In genomic region chr8:105825506-105825905, GRCm38 (mm10) we compare ENCODE assay signal across 8 mouse cellular contexts. TPM values are rescaled to one million over a fixed set of nuclear protein-coding genes. Genes with fewer than 3 reads are reported as not detected.
DNase-seq lines count a peak whose midpoint lies in the region; ATAC-seq and TF ChIP-seq lines count a peak whose summit lies in the region.

No protein-coding gene starts in this region.

- peak overlapping the region; percentile 80 for H3K4me2 ChIP-seq in kidney, postnatal 0 days (ENCODE audit: low read length)
- H3K4me2 ChIP-seq in limb, embryonic 11.5 days (ENCODE audit: low read depth, severe bottlenecking) = peak overlapping the region; percentile 63; the same call in 1 of the 2 replicates
- peak overlapping the region; percentile 96 for H3K4me2 ChIP-seq in neural tube, embryonic 12.5 days (replicated peaks)

- no peak for ATAC-seq in kidney, postnatal 0 days (replicated peaks; ENCODE audit: low FRiP score, low read depth)
- no peak for ATAC-seq in limb, embryonic 11.5 days (ENCODE audit: insufficient number of reproducible peaks, low FRiP score, low TSS enrichment, low read depth)
- no peak for ATAC-seq in neural tube, embryonic 12.5 days (ENCODE audit: low FRiP score, low read depth)

- no peaks in the 10 kb centered on the region for H3K9me3 ChIP-seq in kidney, postnatal 0 days (replicated peaks; ENCODE audit: low read length)
- no peaks in the 10 kb centered on the region for H3K9me3 ChIP-seq in limb, embryonic 11.5 days (ENCODE audit: control insufficient read depth, low read length)
- H3K9me3 ChIP-seq in neural tube, embryonic 12.5 days = no peaks in the 10 kb centered on the region

- peaks cover 14% of the 10 kb centered on the region for H3K36me3 ChIP-seq in kidney, postnatal 0 days (ENCODE audit: insufficient read depth, low read length)
- H3K36me3 ChIP-seq in limb, embryonic 11.5 days (ENCODE audit: control insufficient read depth, insufficient read depth, low read length) = peaks cover 12% of the 10 kb centered on the region; the same call in 1 of the 2 replicates
- peaks cover 36% of the 10 kb centered on the region for H3K36me3 ChIP-seq in neural tube, embryonic 12.5 days

- no peaks in the 10 kb centered on the region for H3K27me3 ChIP-seq in kidney, postnatal 0 days (ENCODE audit: insufficient read depth, low read length)
- H3K27me3 ChIP-seq in limb, embryonic 11.5 days (ENCODE audit: control insufficient read depth, insufficient read depth, low read length) = no peaks in the 10 kb centered on the region
- no peaks in the 10 kb centered on the region for H3K27me3 ChIP-seq in neural tube, embryonic 12.5 days (replicated peaks)

- no peak overlapping the region for H3K27ac ChIP-seq in kidney, postnatal 0 days
- no peak overlapping the region for H3K27ac ChIP-seq in embryonic fibroblast, embryonic 13.5 days (ENCODE audit: insufficient read depth, low read length)
- H3K27ac ChIP-seq in limb, embryonic 11.5 days (replicated peaks; ENCODE audit: low read depth, low read length) = no peak overlapping the region
- no peak overlapping the region for H3K27ac ChIP-seq in neural tube, embryonic 12.5 days

- TF ChIP-seq POLR2A in embryonic fibroblast, embryonic 13.5 days (IDR thresholded peaks at IDR 0.05; ENCODE audit: low read depth, low read length) = no peak

- H3K4me3 ChIP-seq in kidney, postnatal 0 days (replicated peaks; ENCODE audit: low read depth, low read length) = peak overlapping the region; percentile 89; the same call in 1 of the 2 replicates
- H3K4me3 ChIP-seq in embryonic fibroblast, embryonic 13.5 days (ENCODE audit: insufficient read depth, low read length) = peak overlapping the region; percentile 84
- H3K4me3 ChIP-seq in limb, embryonic 11.5 days (ENCODE audit: low read depth, low read length) = peak overlapping the region; percentile 99
- H3K4me3 ChIP-seq in neural tube, embryonic 12.5 days = peak overlapping the region; percentile 79; the same call in 1 of the 2 replicates

- TF ChIP-seq CTCF in kidney, postnatal 0 days (IDR thresholded peaks at IDR 0.05; ENCODE audit: low read depth) = no peak
- TF ChIP-seq CTCF in embryonic fibroblast, embryonic 13.5 days (IDR thresholded peaks at IDR 0.05; ENCODE audit: borderline replicate concordance, insufficient read depth, low read length) = no peak

- 0 out of 2 replicates have a peak overlapping the region, but pooled peaks have one; percentile 87 for H3K9ac ChIP-seq in kidney, postnatal 0 days (ENCODE audit: low read depth, low read length)
- H3K9ac ChIP-seq in limb, embryonic 11.5 days (ENCODE audit: low read length) = no peak overlapping the region
- H3K9ac ChIP-seq in neural tube, embryonic 12.5 days = peak overlapping the region; percentile 78

- no peak for DNase-seq in kidney, postnatal 0 days (ENCODE audit: low spot score)
- no peak for DNase-seq in kidney, postnatal 36 days
- DNase-seq in limb, embryonic 11.5 days (ENCODE audit: low spot score) = no peak
- no peak for DNase-seq in urinary bladder, postnatal 4 days (ENCODE audit: low spot score in 2 of 2)
- DNase-seq in cerebellum, postnatal 25 days = no peak
- no peak for DNase-seq in kidney, postnatal 10 days

- peaks cover 6% of the 10 kb centered on the region; the same call in 1 of the 2 replicates for H3K4me1 ChIP-seq in kidney, postnatal 0 days (replicated peaks; ENCODE audit: insufficient read depth, low read length)
- H3K4me1 ChIP-seq in embryonic fibroblast, embryonic 13.5 days (ENCODE audit: control insufficient read depth, insufficient read depth, low read length) = no peaks in the 10 kb centered on the region
- H3K4me1 ChIP-seq in limb, embryonic 11.5 days (ENCODE audit: control insufficient read depth, insufficient read depth, low read length) = peaks cover 9% of the 10 kb centered on the region; the same call in 1 of the 2 replicates
- H3K4me1 ChIP-seq in neural tube, embryonic 12.5 days = peaks cover 16% of the 10 kb centered on the region

- 53% methylated on average over 4 of the region's 4 CpGs for WGBS in kidney, postnatal 0 days
- 67% methylated on average over 4 of the region's 4 CpGs for WGBS in limb, embryonic 11.5 days
- 61% methylated on average over 4 of the region's 4 CpGs for WGBS in neural tube, embryonic 12.5 days

RNA-seq across cellular contexts. Expression of gene Ranbp10, which starts 1.6 kb away (rescaled TPM):
- polyA plus RNA-seq in kidney, postnatal 0 days (2015; fragmentation: Nextera tagmentation; extraction: Ambion mirVana) = 7.0 and 8.9 TPM in 2 replicates
- polyA plus RNA-seq in embryonic fibroblast, embryonic 13.5 days (2011; ENCODE audit: insufficient read length, low read depth, missing spikeins) = 18.4 and 18.6 TPM in 2 replicates
- polyA plus RNA-seq in limb, embryonic 11.5 days (2014; fragmentation: Nextera tagmentation; extraction: Ambion mirVana) = 17.0 and 17.3 TPM in 2 replicates
- 14.6 and 15.2 TPM in 2 replicates for polyA plus RNA-seq in neural tube, embryonic 12.5 days (2016; fragmentation: Nextera tagmentation; extraction: Ambion mirVana)

RNA-seq across cellular contexts. Expression of gene Tsnaxip1, which starts 2.0 kb away (rescaled TPM):
- 0.05 TPM in 1 of 2 replicates, not detected in the other for polyA plus RNA-seq in kidney, postnatal 0 days (2015; fragmentation: Nextera tagmentation; extraction: Ambion mirVana)
- not detected in 2 replicates for polyA plus RNA-seq in embryonic fibroblast, embryonic 13.5 days (2011; ENCODE audit: insufficient read length, low read depth, missing spikeins)
- 0.14 and 0.15 TPM in 2 replicates for polyA plus RNA-seq in limb, embryonic 11.5 days (2014; fragmentation: Nextera tagmentation; extraction: Ambion mirVana)
- polyA plus RNA-seq in neural tube, embryonic 12.5 days (2016; fragmentation: Nextera tagmentation; extraction: Ambion mirVana) = 0.24 and 0.27 TPM in 2 replicates

RNA-seq across cellular contexts. Expression of gene Cenpt, which starts 27.6 kb away (rescaled TPM):
- 23.4 and 24.9 TPM in 2 replicates for polyA plus RNA-seq in kidney, postnatal 0 days (2015; fragmentation: Nextera tagmentation; extraction: Ambion mirVana)
- polyA plus RNA-seq in embryonic fibroblast, embryonic 13.5 days (2011; ENCODE audit: insufficient read length, low read depth, missing spikeins) = 35.4 and 40.3 TPM in 2 replicates
- polyA plus RNA-seq in limb, embryonic 11.5 days (2014; fragmentation: Nextera tagmentation; extraction: Ambion mirVana) = 48.8 and 55.2 TPM in 2 replicates
- 58.6 and 61.8 TPM in 2 replicates for polyA plus RNA-seq in neural tube, embryonic 12.5 days (2016; fragmentation: Nextera tagmentation; extraction: Ambion mirVana)

RNA-seq across cellular contexts. Expression of gene Thap11, which starts 29.4 kb away (rescaled TPM):
- 56.0 and 60.8 TPM in 2 replicates for polyA plus RNA-seq in kidney, postnatal 0 days (2015; fragmentation: Nextera tagmentation; extraction: Ambion mirVana)
- 22.1 and 22.6 TPM in 2 replicates for polyA plus RNA-seq in embryonic fibroblast, embryonic 13.5 days (2011; ENCODE audit: insufficient read length, low read depth, missing spikeins)
- polyA plus RNA-seq in limb, embryonic 11.5 days (2014; fragmentation: Nextera tagmentation; extraction: Ambion mirVana) = 73.4 and 77.6 TPM in 2 replicates
- polyA plus RNA-seq in neural tube, embryonic 12.5 days (2016; fragmentation: Nextera tagmentation; extraction: Ambion mirVana) = 73.0 and 77.7 TPM in 2 replicates

RNA-seq across cellular contexts. Expression of gene Nutf2, which starts 34.9 kb away (rescaled TPM):
- polyA plus RNA-seq in kidney, postnatal 0 days (2015; fragmentation: Nextera tagmentation; extraction: Ambion mirVana) = 188 and 192 TPM in 2 replicates
- 90.4 and 119 TPM in 2 replicates for polyA plus RNA-seq in embryonic fibroblast, embryonic 13.5 days (2011; ENCODE audit: insufficient read length, low read depth, missing spikeins)
- 327 and 371 TPM in 2 replicates for polyA plus RNA-seq in limb, embryonic 11.5 days (2014; fragmentation: Nextera tagmentation; extraction: Ambion mirVana)
- polyA plus RNA-seq in neural tube, embryonic 12.5 days (2016; fragmentation: Nextera tagmentation; extraction: Ambion mirVana) = 238 and 249 TPM in 2 replicates
